Mouse (Mus musculus) embryonic fibroblast, embryonic 13.5 days (primary cell): ENCODE results near the gene Nrp1.
A peak's percentile ranks its signal among the peaks of the same experiment; 100 is the strongest.

Experiments used
- CTCF ChIP-seq: IDR thresholded peaks from 2 replicates; pipeline ENCODE4 v1.5.1; 2011; ENCODE audit warnings: mild to moderate bottlenecking, control low read depth, low read length, moderate library complexity, borderline replicate concordance; ENCODE audit not compliant: insufficient read depth
- POLR2A ChIP-seq: IDR thresholded peaks from 2 replicates; pipeline ENCODE4 v1.6.1; 2011; ENCODE audit warnings: low read depth, mild to moderate bottlenecking, control low read depth, low read length, moderate library complexity

GRCm38 (mm10) chr8:128523825-128524224, 165.4 kb downstream of the Nrp1 start:
- TF ChIP-seq CTCF (peak; percentile 33; the same call in 1 of the 2 replicates), POLR2A (no peak)
